Mouse (Mus musculus) embryonic facial prominence, embryonic 13.5 days (tissue): ENCODE measurements at regions not wholly inside any gene's neighbourhood (a gene's known extent, or its start where the extent isn't known, plus 50 kb on each side); places are given as distances from the start of the nearest gene placed in this dataset.

Experiments
- ATAC-seq: fragments of 200-750 bp; cut with Nextera tagmentation; 2 replicates; pipeline ENCODE4 v1.8.0; 2017; ENCODE audit warnings: low read depth; ENCODE audit not compliant: insufficient number of reproducible peaks, insufficient read depth, low FRiP score, low TSS enrichment
- H3K27ac ChIP-seq: fragments of 300-500 bp; sonication (generic); 2 replicates; pipeline ENCODE4 v1.5.1; 2015; ENCODE audit warnings: moderate library complexity, mild to moderate bottlenecking, inconsistent platforms
- H3K27me3 ChIP-seq: fragments of 300-500 bp; sonication (generic); 2 replicates; pipeline ENCODE4 v1.6.1; 2015; ENCODE audit warnings: mild to moderate bottlenecking, inconsistent platforms
- H3K36me3 ChIP-seq: fragments of 300-500 bp; sonication (generic); 2 replicates; pipeline ENCODE4 v1.6.1; 2015; ENCODE audit warnings: mild to moderate bottlenecking, inconsistent platforms
- H3K4me1 ChIP-seq: fragments of 300-500 bp; sonication (generic); 2 replicates; pipeline ENCODE4 v1.6.1; 2015; ENCODE audit warnings: inconsistent platforms
- H3K4me2 ChIP-seq: fragments of 300-500 bp; sonication (generic); 2 replicates; pipeline ENCODE4 v1.6.1; 2015; ENCODE audit warnings: moderate library complexity, mild to moderate bottlenecking, inconsistent platforms
- H3K4me3 ChIP-seq: fragments of 300-500 bp; sonication (generic); 2 replicates; pipeline ENCODE4 v1.5.1; 2015; ENCODE audit warnings: mild to moderate bottlenecking, inconsistent platforms
- H3K9ac ChIP-seq: fragments of 300-500 bp; sonication (generic); 2 replicates; pipeline ENCODE4 v1.6.1; 2015; ENCODE audit warnings: mild to moderate bottlenecking, inconsistent platforms
- H3K9me3 ChIP-seq: fragments of 300-500 bp; sonication (generic); 2 replicates; pipeline ENCODE4 v1.6.1; 2016; ENCODE audit warnings: inconsistent platforms
- WGBS: fragments of 180-500 bp; shearing (Covaris S2); methylation state at CpG from one replicate; pipeline ENCODE4 v1.1.7; 2015; ENCODE audit warnings: mixed read lengths; 5-methylcytosine and 5-hydroxymethylcytosine counted together

DNA sequence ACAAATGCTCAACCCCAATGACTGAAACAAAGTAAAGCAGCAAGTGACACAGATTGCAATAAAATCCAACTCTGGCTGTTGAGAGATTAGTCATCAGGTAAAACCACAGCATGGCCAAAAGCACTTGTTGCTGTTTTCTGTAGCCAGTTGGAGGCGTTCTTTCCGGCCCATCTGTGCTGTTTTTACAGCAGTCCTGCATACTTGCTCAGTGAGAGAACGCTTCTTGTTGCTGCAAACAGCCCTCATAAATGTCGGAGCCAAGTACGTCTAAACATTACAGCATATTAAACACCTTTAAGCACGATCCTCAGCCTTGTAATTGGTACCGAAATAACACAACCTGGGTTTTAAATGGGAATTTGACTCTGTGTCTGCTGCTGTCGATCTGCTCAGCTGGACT is 65.6 kb upstream of the Hs3st3a1 start:
- Histone ChIP-seq H3K4me1 (no peaks in the 10 kb centered on the region), H3K9ac (no peak overlapping the region), H3K4me3 (no peak overlapping the region), H3K36me3 (no peaks in the 10 kb centered on the region), H3K27me3 (no peaks in the 10 kb centered on the region), H3K4me2 (no peak overlapping the region), H3K9me3 (no peaks in the 10 kb centered on the region), H3K27ac (no peak overlapping the region)
- no peak for ATAC-seq
- 87% methylated on average over 8 of the region's 8 CpGs for whole genome bisulfite sequencing

DNA sequence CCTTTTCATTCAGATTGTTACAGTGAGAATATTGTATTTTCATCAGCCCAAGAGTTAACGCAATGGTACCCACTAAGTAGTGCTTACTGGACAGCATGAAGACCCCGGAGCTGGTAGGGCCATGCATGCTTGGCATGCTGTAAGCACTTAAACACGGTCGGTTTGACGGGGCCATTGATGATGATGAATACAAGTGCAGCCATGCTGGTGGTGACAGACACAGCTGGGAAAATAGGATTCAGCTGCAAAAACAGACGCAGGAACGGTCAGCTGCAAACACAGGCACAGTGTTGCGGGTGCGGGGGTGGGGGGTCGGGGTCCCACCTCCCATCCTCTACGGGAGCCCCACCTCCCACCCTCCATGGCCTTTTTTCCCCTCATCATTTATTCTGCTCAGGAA is 99.7 kb upstream of the Hs3st3a1 start:
- H3K27ac ChIP-seq = no peak overlapping the region
- no peaks in the 10 kb centered on the region for H3K4me1 ChIP-seq
- no peak overlapping the region for H3K4me2 ChIP-seq
- 71% methylated on average over 11 of the region's 11 CpGs for WGBS
- no peak for ATAC-seq
- no peak overlapping the region for H3K9ac ChIP-seq
- H3K36me3 ChIP-seq = no peaks in the 10 kb centered on the region
- H3K9me3 ChIP-seq = no peaks in the 10 kb centered on the region
- peaks cover 3% of the 10 kb centered on the region for H3K27me3 ChIP-seq
- no peak overlapping the region for H3K4me3 ChIP-seq

GRCm38 (mm10) chr11:64332406-64332805 is 102.7 kb upstream of the Hs3st3a1 start:
- H3K4me1 ChIP-seq = no peaks in the 10 kb centered on the region
- WGBS = 90% methylated on average over 7 of the region's 7 CpGs
- H3K9ac ChIP-seq = no peak overlapping the region

DNA sequence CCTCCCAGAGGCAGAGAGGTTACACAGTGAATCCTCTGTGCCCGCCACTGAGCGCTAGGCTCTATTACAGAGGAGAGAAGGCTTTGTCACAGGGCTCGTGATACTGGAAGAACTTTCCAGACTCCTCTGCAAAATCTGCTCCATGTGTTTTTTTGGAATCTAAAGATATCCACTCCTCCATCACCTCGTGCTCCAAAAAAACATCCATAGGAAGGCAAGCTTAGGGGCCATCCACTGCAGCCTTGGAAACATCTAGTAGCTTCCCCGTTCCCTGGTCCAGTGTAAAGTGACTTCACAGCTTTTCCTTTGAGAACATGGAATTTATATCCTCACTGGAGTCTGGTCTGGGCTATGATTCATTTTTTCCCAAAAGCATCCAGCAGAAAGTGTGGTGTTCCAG is 103.3 kb upstream of the Hs3st3a1 start:
- no peaks in the 10 kb centered on the region for H3K9me3 ChIP-seq
- peaks cover 5% of the 10 kb centered on the region for H3K27me3 ChIP-seq
- H3K36me3 ChIP-seq = no peaks in the 10 kb centered on the region
- 70% methylated on average over 5 of the region's 5 CpGs for WGBS
- H3K4me3 ChIP-seq = no peak overlapping the region
- ATAC-seq = no peak
- no peak overlapping the region for H3K9ac ChIP-seq
- no peak overlapping the region for H3K4me2 ChIP-seq
- no peaks in the 10 kb centered on the region for H3K4me1 ChIP-seq
- H3K27ac ChIP-seq = no peak overlapping the region

More at GRCm38 (mm10) chr11:64332406-64332805, 102.7 kb upstream of the Hs3st3a1 start:
- Histone ChIP-seq H3K4me3 (no peak overlapping the region), H3K4me2 (no peak overlapping the region), H3K36me3 (no peaks in the 10 kb centered on the region), H3K9me3 (no peaks in the 10 kb centered on the region), H3K27me3 (peaks cover 5% of the 10 kb centered on the region), H3K27ac (no peak overlapping the region)
- no peak for ATAC-seq

GRCm38 (mm10) chr11:64329129-64329528 is 106.0 kb upstream of the Hs3st3a1 start:
- 79% methylated on average over 3 of the region's 3 CpGs for WGBS
- Histone ChIP-seq H3K4me3 (no peak overlapping the region), H3K9ac (no peak overlapping the region), H3K27ac (no peak overlapping the region), H3K4me1 (no peaks in the 10 kb centered on the region), H3K4me2 (no peak overlapping the region), H3K27me3 (peaks cover 5% of the 10 kb centered on the region), H3K9me3 (no peaks in the 10 kb centered on the region), H3K36me3 (no peaks in the 10 kb centered on the region)
- no peak for ATAC-seq

GRCm38 (mm10) chr11:64327771-64328170 is 107.4 kb upstream of the Hs3st3a1 start:
- Histone ChIP-seq H3K4me1 (no peaks in the 10 kb centered on the region), H3K9me3 (no peaks in the 10 kb centered on the region), H3K9ac (no peak overlapping the region), H3K4me2 (no peak overlapping the region), H3K27ac (no peak overlapping the region), H3K36me3 (no peaks in the 10 kb centered on the region), H3K4me3 (no peak overlapping the region), H3K27me3 (peaks cover 5% of the 10 kb centered on the region)
- 61% methylated on average over 3 of the region's 3 CpGs for WGBS
- ATAC-seq = no peak

DNA sequence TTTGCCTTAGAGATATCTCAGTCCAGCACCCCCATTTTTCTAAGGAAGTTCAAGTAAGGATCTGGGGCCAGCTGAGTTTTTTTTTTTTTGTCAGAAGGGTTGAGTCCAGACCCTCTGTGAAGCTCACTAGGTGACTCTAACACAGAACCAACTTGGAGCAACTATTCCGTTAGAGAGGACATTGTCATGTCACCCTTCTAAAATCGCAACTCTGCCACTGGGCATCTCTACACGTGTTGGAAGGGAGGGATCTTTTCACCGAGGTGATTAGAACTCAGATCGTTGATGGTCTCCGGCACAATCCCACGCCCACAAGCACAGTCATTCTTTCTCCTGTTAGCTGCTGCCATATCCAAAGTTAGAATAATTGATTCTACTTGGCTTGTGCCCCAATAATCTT is 108.5 kb upstream of the Hs3st3a1 start:
- no peak overlapping the region for H3K4me2 ChIP-seq
- no peak for ATAC-seq
- WGBS = 94% methylated on average over 7 of the region's 7 CpGs
- H3K9ac ChIP-seq = no peak overlapping the region
- no peak overlapping the region for H3K4me3 ChIP-seq
- H3K27me3 ChIP-seq = peaks cover 5% of the 10 kb centered on the region
- H3K4me1 ChIP-seq = no peaks in the 10 kb centered on the region
- no peaks in the 10 kb centered on the region for H3K9me3 ChIP-seq
- no peaks in the 10 kb centered on the region for H3K36me3 ChIP-seq
- no peak overlapping the region for H3K27ac ChIP-seq

GRCm38 (mm10) chr11:64321900-64322425 is 113.2 kb upstream of the Hs3st3a1 start:
- WGBS = 84% methylated on average over 8 of the region's 8 CpGs
- H3K4me2 ChIP-seq = no peak overlapping the region
- no peak overlapping the region for H3K9ac ChIP-seq
- H3K27me3 ChIP-seq = no peaks in the 10 kb centered on the region
- H3K4me1 ChIP-seq = no peaks in the 10 kb centered on the region; the same call in 1 of the 2 replicates
- H3K9me3 ChIP-seq = no peaks in the 10 kb centered on the region
- ATAC-seq = no peak
- H3K27ac ChIP-seq = no peak overlapping the region
- no peak overlapping the region for H3K4me3 ChIP-seq
- H3K36me3 ChIP-seq = no peaks in the 10 kb centered on the region

DNA sequence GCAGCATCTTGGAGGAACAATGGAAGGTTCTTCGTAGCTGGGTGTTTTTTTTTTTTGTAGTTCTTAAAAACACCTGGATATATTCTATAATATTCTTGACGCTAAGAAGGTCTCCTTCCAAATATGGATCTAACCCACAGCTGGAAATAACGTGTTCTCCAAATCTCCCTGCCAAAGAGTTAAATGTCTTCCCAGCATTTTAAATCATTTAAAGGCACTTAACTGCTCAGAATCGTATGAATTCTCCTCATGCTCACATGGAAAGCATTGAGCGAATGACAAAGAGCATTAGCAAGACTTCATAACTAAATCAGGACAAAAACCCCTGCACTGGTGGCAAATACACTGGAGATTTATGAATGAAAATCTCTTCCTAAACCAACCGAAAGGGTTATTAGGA is 117.7 kb upstream of the Hs3st3a1 start:
- no peak overlapping the region for H3K27ac ChIP-seq
- no peaks in the 10 kb centered on the region for H3K27me3 ChIP-seq
- no peak overlapping the region for H3K4me2 ChIP-seq
- H3K9ac ChIP-seq = no peak overlapping the region
- ATAC-seq = no peak
- 43% methylated on average over 6 of the region's 6 CpGs for WGBS
- no peak overlapping the region for H3K4me3 ChIP-seq
- no peaks in the 10 kb centered on the region for H3K9me3 ChIP-seq
- H3K36me3 ChIP-seq = no peaks in the 10 kb centered on the region
- H3K4me1 ChIP-seq = peaks cover 14% of the 10 kb centered on the region

GRCm38 (mm10) chr11:64314997-64315396 is 120.1 kb upstream of the Hs3st3a1 start:
- no peak overlapping the region for H3K4me3 ChIP-seq
- no peak overlapping the region for H3K4me2 ChIP-seq
- ATAC-seq = no peak
- no peak overlapping the region for H3K9ac ChIP-seq
- no peaks in the 10 kb centered on the region for H3K27me3 ChIP-seq
- H3K36me3 ChIP-seq = no peaks in the 10 kb centered on the region
- H3K9me3 ChIP-seq = no peaks in the 10 kb centered on the region
- WGBS = 84% methylated on average over 5 of the region's 5 CpGs
- peaks cover 14% of the 10 kb centered on the region for H3K4me1 ChIP-seq
- H3K27ac ChIP-seq = no peak overlapping the region

DNA sequence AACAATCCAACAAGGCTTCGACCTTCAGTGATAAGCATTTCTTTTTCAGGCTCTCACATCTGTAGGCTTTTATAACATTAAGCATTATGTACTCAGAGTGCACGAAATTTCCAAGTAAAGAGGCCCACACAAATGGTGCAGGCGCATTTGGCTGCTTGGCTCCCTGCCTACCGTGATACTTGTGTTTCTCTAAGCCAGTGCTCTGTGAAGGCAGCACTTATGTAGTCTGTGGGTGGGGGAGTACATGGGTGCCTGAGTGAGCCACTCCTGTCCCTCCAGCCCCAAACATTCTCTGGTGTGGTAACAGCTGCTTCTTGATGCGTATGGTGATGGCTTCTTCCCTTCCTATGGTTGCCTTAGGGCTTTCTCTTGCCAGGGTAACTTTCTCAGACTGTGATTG is 121.9 kb upstream of the Hs3st3a1 start:
- Histone ChIP-seq H3K4me3 (no peak overlapping the region), H3K27ac (no peak overlapping the region), H3K4me1 (peaks cover 14% of the 10 kb centered on the region), H3K36me3 (no peaks in the 10 kb centered on the region), H3K9ac (no peak overlapping the region), H3K4me2 (no peak overlapping the region), H3K27me3 (no peaks in the 10 kb centered on the region), H3K9me3 (no peaks in the 10 kb centered on the region)
- WGBS = 53% methylated on average over 5 of the region's 5 CpGs
- ATAC-seq = no peak

DNA sequence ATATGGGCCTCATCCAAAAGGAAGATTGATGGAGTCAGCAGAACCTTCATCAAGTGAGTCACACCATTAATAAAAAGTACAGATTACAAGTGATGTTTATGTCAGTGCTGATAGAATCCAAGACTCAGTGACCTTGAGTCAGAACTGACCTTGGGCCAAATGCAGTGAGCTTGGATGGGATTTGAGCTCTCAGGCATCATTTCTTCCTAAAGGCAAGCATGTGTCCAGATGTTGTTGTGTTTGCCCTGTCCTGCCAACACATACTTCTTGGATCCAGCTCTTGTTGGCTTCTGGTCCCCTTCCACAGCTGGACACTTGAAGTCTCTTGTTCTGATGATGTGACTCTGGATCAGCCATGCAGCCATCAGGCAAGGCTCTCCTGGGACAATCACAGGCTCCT is 125.3 kb upstream of the Hs3st3a1 start:
- no peak overlapping the region for H3K4me2 ChIP-seq
- ATAC-seq = no peak
- H3K9ac ChIP-seq = no peak overlapping the region
- H3K27me3 ChIP-seq = no peaks in the 10 kb centered on the region
- peaks cover 11% of the 10 kb centered on the region; the same call in 1 of the 2 replicates for H3K4me1 ChIP-seq
- no peaks in the 10 kb centered on the region for H3K9me3 ChIP-seq
- H3K36me3 ChIP-seq = no peaks in the 10 kb centered on the region
- no peak overlapping the region for H3K4me3 ChIP-seq
- H3K27ac ChIP-seq = no peak overlapping the region

DNA sequence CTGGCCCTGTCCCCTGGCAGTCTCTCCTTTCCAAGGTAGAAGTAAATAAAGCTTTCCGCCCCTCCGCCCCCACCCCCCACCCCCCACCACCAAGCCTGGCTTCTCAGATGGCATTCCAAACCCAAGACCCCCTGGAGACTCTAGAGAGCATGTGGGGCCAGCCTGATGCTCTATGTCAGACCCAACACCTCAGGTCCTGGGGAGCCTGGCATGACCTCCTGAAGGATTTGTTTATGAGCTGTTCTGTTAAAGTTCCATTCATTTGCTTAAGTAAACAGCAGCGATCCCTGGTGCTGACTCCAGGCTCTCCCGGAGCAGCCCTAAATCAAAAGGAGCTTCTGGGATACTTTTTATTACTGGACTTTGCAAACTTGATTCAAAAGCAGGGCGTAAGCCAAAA is 137.3 kb upstream of the Hs3st3a1 start:
- H3K4me1 ChIP-seq = peaks cover 7% of the 10 kb centered on the region
- H3K4me2 ChIP-seq = no peak overlapping the region
- H3K36me3 ChIP-seq = no peaks in the 10 kb centered on the region
- no peak overlapping the region for H3K9ac ChIP-seq
- H3K27me3 ChIP-seq = no peaks in the 10 kb centered on the region
- H3K9me3 ChIP-seq = no peaks in the 10 kb centered on the region
- no peak overlapping the region for H3K4me3 ChIP-seq
- no peak for ATAC-seq
- WGBS = 20% methylated on average over 5 of the region's 5 CpGs
- H3K27ac ChIP-seq = no peak overlapping the region
